Mouse (Mus musculus): ENCODE data around the gene Gm2244. TPM values are rescaled to one million over a fixed set of nuclear protein-coding genes. Genes with fewer than 3 reads are reported as not detected.

Gm2244 gene
- 0.13 and 0.54 TPM in 2 replicates for polyA plus RNA-seq (2021; fragmentation: Nextera tagmentation)
- long read RNA-seq, experiment 1 = 0 reads
- long read RNA-seq, experiment 2 = 0 reads

DNA sequence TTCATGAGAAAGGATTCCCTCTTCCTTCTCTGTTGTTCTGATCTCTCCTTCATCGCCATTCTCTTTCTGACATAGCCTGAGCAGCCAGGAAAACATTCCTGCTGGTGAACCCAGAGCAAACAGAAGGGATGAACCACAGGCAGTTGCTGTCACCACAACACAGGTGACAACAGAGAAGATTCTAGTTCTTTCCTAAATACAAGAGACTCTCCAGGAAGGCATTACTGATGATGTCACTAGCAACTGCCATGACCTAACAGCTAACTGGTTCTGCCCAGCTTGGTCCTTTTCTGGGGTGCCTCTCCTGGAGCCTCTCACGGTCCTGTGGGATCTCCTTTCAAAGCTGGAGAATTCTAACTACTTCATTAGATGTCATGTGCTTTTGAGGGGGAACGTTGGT is at the start of gene Gm2244:
Gm2244 (minus strand) TSS at position 101 of the 400 bp plus-strand sequence.

DNA sequence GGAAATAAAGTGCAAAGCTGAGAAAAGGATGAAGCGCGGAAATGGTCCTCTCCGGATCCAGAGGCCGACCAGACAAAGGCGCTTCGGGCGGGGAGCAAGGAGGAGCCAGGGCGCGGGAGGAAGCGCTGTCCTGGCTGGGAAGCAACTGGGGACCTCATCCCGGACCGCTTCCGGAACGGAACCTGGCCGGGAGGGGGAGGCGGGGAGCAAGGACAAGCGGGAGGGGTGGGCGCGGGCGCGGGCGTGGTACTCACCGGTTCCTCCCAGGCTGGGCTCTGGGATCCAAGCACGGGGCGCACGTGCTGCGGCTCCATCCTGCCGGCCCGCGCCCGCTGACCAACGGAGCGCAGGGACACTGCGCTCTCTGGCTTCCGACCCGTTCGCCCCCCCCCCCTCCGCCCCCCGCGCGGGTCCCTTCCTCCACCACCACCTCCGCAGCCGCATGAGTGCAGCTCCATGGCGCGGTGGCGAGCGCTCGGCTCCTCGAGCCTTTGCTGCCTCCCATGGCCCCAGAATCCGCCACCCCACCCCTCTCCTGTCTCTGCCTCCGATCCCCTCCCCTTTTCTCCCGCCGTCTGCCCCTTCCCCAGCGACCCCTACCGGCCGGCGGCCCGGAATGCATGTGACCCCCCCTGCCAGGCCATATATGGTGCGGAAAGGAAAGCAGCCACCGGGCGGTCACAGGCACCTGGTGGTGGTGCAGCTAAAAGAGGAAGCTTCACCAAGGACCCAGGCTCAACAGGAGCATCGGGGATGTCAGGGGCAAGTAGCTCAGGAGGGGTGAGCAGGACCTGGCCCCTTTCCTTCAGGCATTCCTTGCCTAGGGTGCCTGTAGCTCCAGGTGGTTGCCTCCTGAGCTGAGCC is 35.3 kb upstream of the Gm2244 start, which contains the start of gene Gm2237:
Gm2237 (minus strand) TSS at position 332 of the 864 bp plus-strand sequence.

Other genes with a start within 250 kb of the Gm2244 start
- 0.39 and 0.54 TPM in 2 replicates for gene Gm21738, start 131.0 kb downstream of the Gm2244 start, polyA plus RNA-seq (2021; fragmentation: Nextera tagmentation)
- 3.3 and 5.4 TPM in 2 replicates for gene Gm2237, start 35.2 kb upstream of the Gm2244 start, polyA plus RNA-seq (2021; fragmentation: Nextera tagmentation)
- gene Gm5458, start 52.6 kb upstream of the Gm2244 start, polyA plus RNA-seq (2021; fragmentation: Nextera tagmentation) = not detected in 2 replicates
- 0.94 and 2.1 TPM in 2 replicates for gene Nid2, start 201.3 kb upstream of the Gm2244 start, polyA plus RNA-seq (2021; fragmentation: Nextera tagmentation)